Mouse (Mus musculus): ENCODE measurements around the gene Ndufaf8.

Ndufaf8 gene

DNA sequence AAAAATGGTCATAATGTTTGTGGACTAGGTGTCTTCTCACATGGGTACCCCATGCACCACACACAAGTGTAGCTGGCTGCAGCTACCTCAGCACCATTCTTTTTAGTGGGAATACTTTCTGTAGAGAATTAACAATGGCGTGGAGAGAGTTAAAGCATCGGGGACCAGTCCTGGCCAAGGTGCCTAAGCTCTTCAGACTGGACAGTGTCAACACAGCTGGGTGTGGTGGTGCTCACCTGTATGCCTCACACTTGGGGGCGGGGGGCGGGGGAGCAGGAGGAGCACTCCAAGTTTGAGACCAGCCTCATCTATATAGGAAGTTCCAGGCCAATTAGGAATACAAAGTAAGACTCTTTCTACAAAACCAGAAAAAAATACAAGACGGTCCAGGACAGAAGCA is 35.4 kb downstream of the Ndufaf8 start:
- no peak for DNase-seq (ENCODE audit: low spot score in 2 of 2)

DNA sequence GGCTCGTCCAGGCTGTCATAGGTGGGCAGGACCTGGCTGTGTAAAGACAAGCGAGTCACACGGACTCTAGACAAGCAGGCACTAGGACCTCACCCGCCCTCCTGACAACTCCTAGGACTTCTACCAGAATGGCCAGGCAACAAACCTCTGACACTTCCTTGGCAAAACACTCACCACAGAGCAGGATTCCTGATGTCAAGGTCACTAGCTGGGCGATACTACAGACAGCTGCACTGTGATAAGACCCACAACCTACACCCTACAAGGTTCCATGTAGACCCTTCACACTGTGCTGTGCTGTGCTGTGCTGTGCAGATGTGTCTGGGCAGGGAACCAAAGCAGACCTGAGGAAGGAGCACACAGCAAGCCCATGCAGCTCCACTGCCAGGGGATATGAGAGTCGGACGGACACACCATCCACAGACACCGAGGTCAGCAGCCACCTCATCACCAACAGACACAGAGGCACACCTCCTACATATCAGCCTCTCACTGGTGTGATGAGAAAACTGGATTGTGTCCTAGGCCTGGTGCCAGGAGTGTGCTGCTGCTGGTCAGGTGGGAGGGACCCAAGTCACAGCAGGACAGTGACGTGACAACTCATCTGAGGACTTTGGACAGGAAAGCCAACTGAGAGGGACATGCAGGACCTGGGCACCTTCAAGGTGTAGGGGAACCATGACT is 36.3 kb downstream of the Ndufaf8 start:
- DNase-seq (ENCODE audit: low spot score in 2 of 2), result no peak

DNA sequence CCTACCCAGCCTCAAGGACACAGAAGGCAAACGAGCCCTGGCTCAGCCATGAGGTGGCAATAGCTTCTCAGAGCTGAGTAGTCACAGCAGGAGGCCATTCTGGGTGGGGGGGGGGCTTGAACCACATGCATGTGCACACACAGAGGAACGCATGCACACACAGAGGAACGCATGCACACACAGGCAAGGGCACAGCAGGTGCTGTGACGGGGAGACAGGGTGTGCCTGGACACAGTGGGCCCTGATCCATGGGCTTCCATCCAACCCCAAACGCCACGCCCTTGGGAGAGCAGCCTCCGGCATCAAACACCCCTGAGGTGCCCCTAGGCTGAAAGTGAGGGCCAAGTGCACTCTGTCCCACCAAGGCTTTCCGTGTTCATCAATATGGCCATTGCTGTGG is 37.5 kb downstream of the Ndufaf8 start:
- no peak for DNase-seq (ENCODE audit: low spot score in 2 of 2)

DNA sequence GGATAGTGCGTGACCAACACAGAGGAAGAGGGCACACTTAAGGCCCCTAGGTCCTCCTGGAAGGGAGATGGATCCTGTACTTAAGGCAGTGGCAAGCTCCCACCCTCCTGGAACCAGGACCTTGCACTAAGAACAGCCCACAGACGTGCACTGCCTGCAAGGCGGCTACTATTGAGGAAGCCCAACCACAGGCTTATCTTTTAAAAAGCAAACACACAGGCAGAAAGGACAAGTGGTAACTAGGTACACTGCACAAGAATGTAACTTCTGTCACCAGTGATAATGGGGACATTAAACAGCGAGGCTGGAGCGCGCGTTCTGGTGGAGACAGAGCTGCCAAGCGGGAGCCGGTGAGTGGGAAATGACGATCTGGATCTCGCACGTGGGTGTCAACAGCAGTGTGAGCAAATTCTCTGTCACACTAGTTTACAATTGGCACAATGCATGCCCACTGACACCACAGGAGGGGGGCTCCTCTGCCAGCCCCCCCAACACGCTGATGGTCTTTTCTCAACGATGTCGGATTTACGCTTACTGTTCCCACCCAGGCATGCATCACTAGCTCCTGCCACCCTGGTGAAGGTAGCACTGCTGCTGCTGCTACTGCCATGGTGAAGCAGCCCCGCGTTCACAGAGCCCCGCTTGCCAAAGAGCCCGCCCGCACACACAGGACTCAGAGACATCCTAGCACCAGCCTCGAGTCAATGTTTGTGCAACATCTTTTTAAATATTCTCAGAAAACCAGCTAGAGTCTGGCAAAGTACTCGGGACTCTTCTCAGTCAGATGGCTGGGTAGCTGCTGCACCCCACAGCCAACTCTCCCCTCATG is 38.3 kb downstream of the Ndufaf8 start:
- DNase-seq (ENCODE audit: low spot score in 2 of 2), result no peak

DNA sequence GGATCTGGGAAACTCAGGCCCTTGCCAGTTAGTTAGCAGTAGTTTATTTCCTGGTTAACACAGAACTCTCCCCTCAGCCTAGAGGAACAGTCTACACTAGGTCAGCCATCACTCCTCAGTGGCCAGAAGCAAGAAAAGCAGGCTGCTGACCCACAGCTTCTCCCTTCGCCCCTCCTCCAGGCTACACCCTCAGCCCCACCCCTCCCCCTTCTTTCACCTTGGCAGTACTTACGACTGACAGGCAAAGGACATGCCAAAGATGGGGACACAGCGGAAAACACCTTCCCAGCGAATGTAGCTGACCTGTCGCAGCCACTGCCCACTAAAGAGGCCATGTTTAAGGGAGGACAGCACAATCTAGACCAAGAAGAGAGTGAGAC is 38.9 kb downstream of the Ndufaf8 start:
- no peak for DNase-seq (ENCODE audit: low spot score in 2 of 2)

DNA sequence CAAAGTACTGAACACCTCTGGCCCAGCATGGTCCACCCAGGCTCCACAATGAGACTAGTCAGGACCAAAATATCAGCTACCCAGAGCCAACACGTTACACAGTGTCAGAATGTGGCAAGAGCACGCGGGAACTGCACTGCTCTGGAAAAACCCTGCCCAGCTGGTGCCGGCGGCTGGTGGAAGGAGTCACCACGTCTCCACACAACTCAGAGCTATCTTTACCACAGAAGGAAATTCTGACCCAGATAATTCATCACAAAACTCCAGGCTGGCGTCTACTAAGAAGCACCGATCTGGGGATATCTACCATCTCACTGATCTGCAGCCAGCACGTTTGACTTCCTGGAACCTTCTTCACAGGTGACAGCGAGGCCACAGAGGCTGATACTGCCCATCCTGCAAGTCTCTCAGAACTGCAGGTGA is 40.6 kb downstream of the Ndufaf8 start:
- DNase-seq (ENCODE audit: low spot score in 2 of 2), result no peak

DNA sequence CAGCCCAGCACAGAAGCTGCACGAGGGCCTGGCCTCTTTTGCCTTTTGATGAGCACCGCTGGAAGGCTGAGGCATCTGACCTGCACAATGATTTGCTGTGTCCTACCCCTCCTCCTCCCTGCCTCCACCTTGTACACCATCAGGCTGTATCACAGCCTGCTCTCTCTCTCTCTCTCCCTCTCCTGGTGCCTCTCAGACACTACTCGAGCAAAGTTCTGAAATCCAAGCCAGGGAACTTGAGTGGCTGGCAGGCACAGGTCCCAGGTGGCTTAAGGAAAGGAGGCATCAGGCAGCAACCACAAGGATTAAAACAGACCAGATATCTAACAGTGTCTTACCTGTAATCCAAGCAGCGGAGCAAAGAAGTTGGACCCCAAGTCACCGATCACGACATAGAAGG is 41.5 kb downstream of the Ndufaf8 start:
- DNase-seq (ENCODE audit: low spot score in 2 of 2), result no peak

DNA sequence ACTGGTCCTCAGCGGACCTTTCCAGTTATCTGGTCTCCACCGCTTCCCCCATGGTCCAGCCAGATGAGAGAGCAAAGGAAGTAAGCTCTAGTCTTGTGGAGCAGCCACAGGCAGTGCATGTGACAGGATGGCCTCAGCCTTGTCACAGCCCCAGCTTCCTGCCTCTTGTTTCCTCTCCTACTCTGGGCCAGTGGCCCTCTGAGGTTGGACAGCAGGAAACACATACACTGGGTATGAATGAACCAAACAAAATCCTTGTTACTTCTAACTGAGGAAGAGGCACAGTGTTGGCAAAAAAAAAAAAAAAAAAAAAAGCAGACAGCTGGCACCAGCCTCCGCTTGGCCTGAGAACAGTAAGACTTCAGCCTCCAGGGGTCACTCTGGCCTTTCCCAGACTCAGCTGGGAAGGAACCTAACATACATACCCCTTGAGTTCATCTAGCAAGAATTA is 43.9 kb downstream of the Ndufaf8 start:
- DNase-seq (ENCODE audit: low spot score in 2 of 2), result no peak

DNA sequence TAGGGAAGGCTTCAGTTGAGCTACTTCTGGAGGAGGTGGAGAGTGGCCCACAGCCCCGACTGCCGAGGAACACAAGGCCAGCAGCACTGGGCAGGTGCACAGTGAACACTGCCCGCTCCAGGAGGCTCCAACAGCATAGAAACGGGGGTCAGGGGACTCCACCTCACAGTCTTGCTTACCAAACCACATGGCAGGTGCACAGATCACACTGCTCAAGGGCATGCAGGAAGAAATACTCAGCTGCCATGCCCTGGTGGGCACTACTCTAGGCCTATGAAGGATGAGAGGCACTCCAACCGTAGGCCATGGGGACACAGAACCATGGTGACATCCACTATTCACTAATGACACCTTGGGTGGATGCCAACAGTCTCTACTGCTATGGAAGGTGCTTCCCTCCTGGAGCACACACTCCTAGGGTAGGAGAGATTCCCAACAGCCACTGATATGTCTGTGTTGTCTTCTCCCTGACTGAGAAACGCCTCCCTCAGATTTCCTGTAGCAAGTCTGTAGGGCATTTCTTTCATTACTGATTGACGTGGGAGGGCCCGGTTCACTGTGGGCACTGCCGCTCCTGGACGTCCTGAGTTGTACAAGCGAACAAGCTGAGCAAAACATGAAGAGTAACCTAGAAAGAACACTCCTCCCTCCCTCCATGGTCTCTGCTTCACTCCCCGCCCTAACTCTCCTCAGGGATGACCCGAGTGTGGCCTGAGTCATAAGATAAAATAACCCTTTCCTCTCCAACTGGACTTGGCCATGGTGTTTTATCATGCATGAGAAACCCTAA is 45.2 kb downstream of the Ndufaf8 start:
- DNase-seq (ENCODE audit: low spot score in 2 of 2), result no peak

DNA sequence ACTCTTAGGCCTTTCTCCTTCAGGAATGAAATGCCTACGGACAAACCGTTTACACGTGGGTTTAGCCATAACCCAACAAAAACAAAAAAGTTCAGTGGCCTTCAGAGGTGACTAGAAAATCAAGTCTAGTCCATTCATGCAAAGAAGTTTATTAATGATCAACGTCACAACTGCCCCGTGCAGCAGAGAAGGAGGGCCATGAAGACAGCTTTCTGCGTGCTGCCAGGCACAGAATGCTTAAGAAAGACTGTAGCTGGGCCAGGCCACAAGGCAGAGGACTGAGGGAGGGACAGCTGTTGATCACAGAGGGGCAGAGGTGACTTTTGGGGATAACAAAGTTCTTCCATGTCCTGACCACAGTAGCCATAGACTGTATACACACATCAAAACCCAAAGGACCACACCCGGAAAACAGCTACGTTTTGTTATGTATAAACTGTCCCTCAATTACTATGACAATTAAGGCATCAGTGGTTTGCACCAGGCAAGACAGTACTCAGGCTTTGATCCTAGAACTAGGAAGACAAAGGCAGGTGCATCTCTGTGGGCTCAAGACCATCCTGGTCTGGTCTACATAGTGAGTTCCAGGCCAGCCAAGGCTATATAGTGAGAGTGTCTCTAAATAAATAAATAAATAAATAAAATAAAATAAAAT is 49.6 kb downstream of the Ndufaf8 start:
- DNase-seq (ENCODE audit: low spot score in 2 of 2), result no peak

DNA sequence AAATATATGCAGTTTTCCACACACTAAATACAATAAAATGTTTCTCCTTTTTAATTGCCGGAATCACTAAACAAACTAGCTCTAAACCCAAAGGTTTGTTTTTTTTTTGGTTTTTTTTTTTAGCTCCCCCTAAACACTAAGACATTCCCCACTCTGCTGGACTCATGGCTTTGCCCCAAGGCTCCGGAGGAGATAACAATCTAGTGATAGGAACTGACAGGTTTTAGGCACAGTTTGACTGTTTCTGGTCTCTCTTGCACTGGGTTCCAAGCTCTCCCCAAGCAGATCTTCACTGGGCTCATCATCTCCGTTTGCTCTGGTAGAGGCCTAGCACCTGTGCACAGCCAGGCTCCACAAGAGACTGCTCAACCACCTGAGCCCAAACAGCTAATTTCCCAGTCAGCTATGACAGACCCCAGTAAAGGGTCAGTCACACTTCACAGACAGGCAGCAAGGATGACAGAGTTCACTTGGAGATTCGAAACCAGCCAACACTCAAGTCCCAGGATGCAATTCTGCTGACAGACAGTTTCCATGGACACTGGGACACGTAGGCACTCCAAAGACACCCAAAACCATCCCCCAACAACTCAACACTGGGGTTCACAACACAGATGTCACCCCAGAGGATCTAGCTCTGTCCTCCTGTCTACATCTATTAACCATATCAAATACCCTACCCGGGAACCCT is 50.9 kb downstream of the Ndufaf8 start:
- DNase-seq (ENCODE audit: low spot score in 2 of 2), result no peak

All from spleen, postnatal 14 days (tissue).